ENCODE assay signal across 25 mouse cellular contexts in the genomic region with DNA sequence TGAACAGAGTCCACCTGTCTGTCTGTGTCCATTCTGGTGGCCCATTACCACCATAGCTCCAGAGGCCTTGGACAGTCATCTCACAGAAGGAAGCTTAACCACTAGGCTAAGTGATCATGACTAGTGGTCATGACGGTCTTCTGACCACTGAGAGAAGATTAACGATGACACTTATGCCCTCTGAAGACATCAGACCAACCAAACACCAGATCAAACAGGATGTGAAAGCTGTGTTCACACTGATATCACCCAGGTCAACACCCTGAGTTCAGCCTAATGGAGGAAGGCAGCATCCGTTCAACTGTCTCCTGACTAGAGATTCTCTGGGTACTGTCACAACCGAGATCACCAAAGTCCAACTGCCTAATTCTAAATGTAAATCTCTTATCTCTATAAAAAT. TPM values are rescaled to one million over a fixed set of nuclear protein-coding genes. Genes with fewer than 3 reads are reported as not detected.
DNase-seq lines count a peak whose midpoint lies in the region; ATAC-seq lines count a peak whose summit lies in the region.
"Had no signal": no experiment of that assay in that cellular context is flagged by ENCODE, and none has a peak within 500 bp of the region (broad histone marks: within the 10 kb centered on the region; RNA-seq: fewer than 3 reads in every experiment).

No protein-coding gene starts in this region.

- no peaks in the 10 kb centered on the region for H3K27me3 ChIP-seq in liver, embryonic 16.5 days (ENCODE audit: control insufficient read depth, insufficient read depth, low read depth, low read length)
- H3K27me3 ChIP-seq: embryonic facial prominence, embryonic 13.5 days; forebrain, embryonic 12.5 days; limb, embryonic 13.5 days had no signal

- 11% methylated on average over 4 of the region's 4 CpGs for WGBS in liver, embryonic 16.5 days (ENCODE audit: insufficient replicate concordance)

- no peak overlapping the region for H3K4me3 ChIP-seq in liver, embryonic 16.5 days (ENCODE audit: low read depth, low read length)
- H3K4me3 ChIP-seq: embryonic facial prominence, embryonic 13.5 days; erythroblast, embryonic 14.5 days; forebrain, embryonic 12.5 days; gastrocnemius, adult 2 months; heart, embryonic 10.5 days; limb, embryonic 13.5 days had no signal

- ATAC-seq in common myeloid progenitor, adult 5-6 weeks (replicated peaks; ENCODE audit: low read depth, poor library complexity, severe bottlenecking): peak; percentile 85
- 0 out of 2 replicates have a peak, but pooled peaks have one; percentile 21 for ATAC-seq in liver, embryonic 16.5 days (ENCODE audit: low read depth)
- ATAC-seq in monocyte, adult 5-6 weeks (replicated peaks; ENCODE audit: insufficient number of reproducible peaks, low FRiP score, low TSS enrichment, poor library complexity, severe bottlenecking): peak; percentile 86
- ATAC-seq in activated CD4-positive, CD25-positive, alpha-beta regulatory T cell, adult 4 months: no peak
- ATAC-seq: hindbrain, embryonic 16.5 days; intestine, embryonic 16.5 days had no signal

- peak; percentile 20 for DNase-seq in A20 (ENCODE audit: low read depth, low spot score)
- DNase-seq in left cerebral cortex, adult 18-20 months (ENCODE audit: low spot score in 2 of 2): no peak
- no peak for DNase-seq in lung, postnatal 14 days
- DNase-seq: cerebellum, adult 11 months; cerebellum, adult 9-11 months; embryo, embryonic 11 days; gastrocnemius, adult 2 months; heart, postnatal 4 days; kidney, adult 9 months; kidney, postnatal 25 days; layer of hippocampus, postnatal 36 days; lung, embryonic 14.5 days; lung, postnatal 36 days had no signal

- peaks cover 4% of the 10 kb centered on the region for H3K4me1 ChIP-seq in liver, embryonic 16.5 days (ENCODE audit: control insufficient read depth, low read depth, low read length)
- H3K4me1 ChIP-seq: forebrain, embryonic 12.5 days; heart, embryonic 10.5 days had no signal

- no peak overlapping the region for H3K9ac ChIP-seq in liver, embryonic 16.5 days (ENCODE audit: low read depth, low read length)
- H3K9ac ChIP-seq: embryonic facial prominence, embryonic 13.5 days; forebrain, embryonic 12.5 days; limb, embryonic 13.5 days; lung, embryonic 14.5 days had no signal

- no peak overlapping the region for H3K27ac ChIP-seq in liver, embryonic 16.5 days (ENCODE audit: low read length)
- H3K27ac ChIP-seq: embryonic facial prominence, embryonic 13.5 days; forebrain, embryonic 12.5 days; gastrocnemius, adult 2 months; heart, embryonic 10.5 days; limb, embryonic 13.5 days had no signal

- H3K9me3 ChIP-seq in liver, embryonic 16.5 days (replicated peaks; ENCODE audit: control insufficient read depth, low read length): no peaks in the 10 kb centered on the region
- H3K9me3 ChIP-seq: embryonic facial prominence, embryonic 13.5 days; forebrain, embryonic 12.5 days; heart, embryonic 10.5 days; limb, embryonic 13.5 days had no signal

- H3K36me3 ChIP-seq in liver, embryonic 16.5 days (ENCODE audit: control insufficient read depth, insufficient read depth): peaks cover 2% of the 10 kb centered on the region; the same call in 1 of the 2 replicates
- H3K36me3 ChIP-seq: embryonic facial prominence, embryonic 13.5 days; forebrain, embryonic 12.5 days; heart, embryonic 10.5 days; limb, embryonic 13.5 days had no signal

- no peak overlapping the region for H3K4me2 ChIP-seq in liver, embryonic 16.5 days (ENCODE audit: low read depth, low read length)
- H3K4me2 ChIP-seq: embryonic facial prominence, embryonic 13.5 days; forebrain, embryonic 12.5 days; limb, embryonic 13.5 days; lung, embryonic 14.5 days; midbrain, embryonic 11.5 days had no signal

RNA-seq across cellular contexts. Expression of a gene that starts 17.7 kb away (rescaled TPM):
- total RNA-seq in common myeloid progenitor, adult 5-6 weeks (2017): 4.5 and 5.8 TPM in 2 replicates
- 1.7 and 1.8 TPM in 2 replicates for polyA plus RNA-seq in liver, embryonic 16.5 days (2015; fragmentation: Nextera tagmentation; extraction: Ambion mirVana)
- 6.0 to 12.7 TPM (median 6.8 TPM) in 3 replicates for total RNA-seq in monocyte, adult 5-6 weeks (2017)
- total RNA-seq in left cerebral cortex, adult 18-20 months (2021): 10 to 100 TPM; 24.4 to 25.5 TPM
- 1 to 10 TPM in 1 of 2 experiments, under 1 TPM in 1; 0.41 to 1.0 TPM for polyA plus RNA-seq in activated CD4-positive, CD25-positive, alpha-beta regulatory T cell, adult 4 months (2017; shearing (Covaris generic))
